Mouse (Mus musculus): Measurements from ENCODE around the gene Vav2. TPM values are rescaled to one million over a fixed set of nuclear protein-coding genes. Genes with fewer than 3 reads are reported as not detected.

Vav2 gene
- total RNA-seq, 1 experiment: 17.4 TPM

DNA sequence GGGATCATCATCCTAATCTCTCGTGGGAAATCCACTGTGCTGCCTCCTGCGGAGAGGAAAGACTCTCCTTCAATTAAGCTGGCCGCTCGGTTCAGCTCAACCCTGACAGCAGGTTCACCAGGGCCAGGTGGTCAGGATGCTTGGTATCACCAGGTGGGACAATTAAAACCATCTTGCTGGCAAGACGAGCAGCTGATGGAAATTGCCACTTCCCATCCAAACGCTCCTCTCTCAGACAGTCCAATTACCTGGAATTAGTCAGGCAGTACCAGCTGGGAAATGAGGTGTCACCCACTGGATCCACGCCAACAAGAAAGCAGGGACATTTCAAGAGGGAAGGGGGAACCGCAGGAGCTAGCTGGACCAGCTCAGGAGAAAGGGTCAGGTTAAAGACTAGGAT, 96.4 kb downstream of the Vav2 start:
- H3K4me3 ChIP-seq (ENCODE audit: insufficient read depth in 1 of 2, low read depth in 1 of 2, low read length in 2 of 2, poor library complexity in 1 of 2, severe bottlenecking in 1 of 2): no peak overlapping the region
- no peaks in the 10 kb centered on the region for H3K9me3 ChIP-seq (ENCODE audit: control insufficient read depth, insufficient read depth, low read depth, low read length)
- DNase-seq (ENCODE audit: low read depth, low spot score): no peak
- peaks cover 4 to 10% of the 10 kb centered on the region in 2 experiments; a peak in 3 of 4 replicates for H3K4me1 ChIP-seq (ENCODE audit: control insufficient read depth in 2 of 2, insufficient read depth in 2 of 2, low read length in 2 of 2, poor library complexity in 1 of 2)
- H3K27ac ChIP-seq (ENCODE audit: insufficient read depth, low read depth, low read length, poor library complexity, severe bottlenecking): no peak overlapping the region
- no peak overlapping the region for H3K9ac ChIP-seq (ENCODE audit: insufficient read depth, low read depth, low read length, poor library complexity, severe bottlenecking)
- TF ChIP-seq ZC3H11A (IDR thresholded peaks at IDR 0.05; ENCODE audit: borderline replicate concordance, low read depth, low read length) (no peak), MAFK (IDR thresholded peaks at IDR 0.05; ENCODE audit: insufficient read depth, low read depth, low read length) (no peak), HCFC1 (IDR thresholded peaks at IDR 0.05; ENCODE audit: borderline replicate concordance, insufficient read depth, low read length) (no peak)
- in situ Hi-C loops (cut with MboI; ENCODE audit: low sequenced_read_pairs in 2 of 2, unreplicated experiment in 2 of 2): no loop called here
- H3K36me3 ChIP-seq (ENCODE audit: control insufficient read depth, insufficient read depth, low read length, poor library complexity, severe bottlenecking): no peaks in the 10 kb centered on the region

GRCm38 (mm10) chr2:27329386-27330060, 97.3 kb downstream of the Vav2 start:
- no peak for DNase-seq (ENCODE audit: low read depth, low spot score)
- Histone ChIP-seq H3K4me3 (ENCODE audit: insufficient read depth in 1 of 2, low read depth in 1 of 2, low read length in 2 of 2, poor library complexity in 1 of 2, severe bottlenecking in 1 of 2) (no peak overlapping the region), H3K4me1 (ENCODE audit: control insufficient read depth in 2 of 2, insufficient read depth in 2 of 2, low read length in 2 of 2, poor library complexity in 1 of 2) (peaks cover 4 to 10% of the 10 kb centered on the region in 2 experiments; a peak in 3 of 4 replicates), H3K9me3 (ENCODE audit: control insufficient read depth, insufficient read depth, low read depth, low read length) (no peaks in the 10 kb centered on the region), H3K36me3 (ENCODE audit: control insufficient read depth, insufficient read depth, low read length, poor library complexity, severe bottlenecking) (no peaks in the 10 kb centered on the region), H3K27ac (ENCODE audit: insufficient read depth, low read depth, low read length, poor library complexity, severe bottlenecking) (no peak overlapping the region), H3K9ac (ENCODE audit: insufficient read depth, low read depth, low read length, poor library complexity, severe bottlenecking) (no peak overlapping the region)
- in situ Hi-C loops (cut with MboI; ENCODE audit: low sequenced_read_pairs in 2 of 2, unreplicated experiment in 2 of 2): no loop called here
- TF ChIP-seq ZC3H11A (IDR thresholded peaks at IDR 0.05; ENCODE audit: borderline replicate concordance, low read depth, low read length) (no peak), ZNF384 (IDR thresholded peaks at IDR 0.05; ENCODE audit: low read depth, low read length) (no peak), CHD2 (IDR thresholded peaks at IDR 0.05; ENCODE audit: low read depth, low read length) (no peak), HCFC1 (IDR thresholded peaks at IDR 0.05; ENCODE audit: borderline replicate concordance, insufficient read depth, low read length) (no peak), MAFK (IDR thresholded peaks at IDR 0.05; ENCODE audit: insufficient read depth, low read depth, low read length) (no peak)

DNA sequence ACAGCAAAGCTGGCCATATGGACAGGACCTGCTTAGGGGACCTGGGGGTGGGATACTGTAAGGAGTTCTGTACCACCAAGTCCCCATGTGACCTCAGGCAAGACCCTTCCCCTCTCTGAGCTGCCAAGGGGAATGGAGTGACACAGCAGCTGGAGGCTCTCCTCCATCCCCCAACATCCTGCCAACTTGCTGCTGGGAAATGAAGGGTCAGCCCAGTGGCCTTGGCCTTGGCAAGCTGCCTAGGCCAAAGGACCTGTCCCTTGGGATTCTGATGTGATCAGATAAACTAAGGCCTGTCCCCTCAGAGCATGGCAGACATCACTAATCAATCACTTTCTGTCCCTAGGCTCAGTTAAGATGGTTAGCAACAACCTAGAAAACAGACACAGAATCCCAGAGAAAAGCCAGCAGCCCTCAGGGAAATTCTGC, 98.2 kb downstream of the Vav2 start:
- H3K9me3 ChIP-seq (ENCODE audit: control insufficient read depth, insufficient read depth, low read depth, low read length): no peaks in the 10 kb centered on the region
- in situ Hi-C loops (cut with MboI; ENCODE audit: low sequenced_read_pairs in 2 of 2, unreplicated experiment in 2 of 2): no loop called here
- H3K4me1 ChIP-seq (ENCODE audit: control insufficient read depth in 2 of 2, insufficient read depth in 2 of 2, low read length in 2 of 2, poor library complexity in 1 of 2): peaks cover 8 to 16% of the 10 kb centered on the region in 2 experiments; a peak in 3 of 4 replicates
- H3K27ac ChIP-seq (ENCODE audit: insufficient read depth, low read depth, low read length, poor library complexity, severe bottlenecking): no peak overlapping the region
- no peak overlapping the region for H3K9ac ChIP-seq (ENCODE audit: insufficient read depth, low read depth, low read length, poor library complexity, severe bottlenecking)
- no peak overlapping the region for H3K4me3 ChIP-seq (ENCODE audit: insufficient read depth in 1 of 2, low read depth in 1 of 2, low read length in 2 of 2, poor library complexity in 1 of 2, severe bottlenecking in 1 of 2)
- no peak for DNase-seq (ENCODE audit: low read depth, low spot score)
- TF ChIP-seq ZNF384 (IDR thresholded peaks at IDR 0.05; ENCODE audit: low read depth, low read length): no peak
- no peak for TF ChIP-seq CHD2 (IDR thresholded peaks at IDR 0.05; ENCODE audit: low read depth, low read length)
- no peak for TF ChIP-seq MAFK (IDR thresholded peaks at IDR 0.05; ENCODE audit: insufficient read depth, low read depth, low read length)
- no peak for TF ChIP-seq HCFC1 (IDR thresholded peaks at IDR 0.05; ENCODE audit: borderline replicate concordance, insufficient read depth, low read length)
- TF ChIP-seq ZC3H11A (IDR thresholded peaks at IDR 0.05; ENCODE audit: borderline replicate concordance, low read depth, low read length): no peak
- no peaks in the 10 kb centered on the region for H3K36me3 ChIP-seq (ENCODE audit: control insufficient read depth, insufficient read depth, low read length, poor library complexity, severe bottlenecking)

DNA sequence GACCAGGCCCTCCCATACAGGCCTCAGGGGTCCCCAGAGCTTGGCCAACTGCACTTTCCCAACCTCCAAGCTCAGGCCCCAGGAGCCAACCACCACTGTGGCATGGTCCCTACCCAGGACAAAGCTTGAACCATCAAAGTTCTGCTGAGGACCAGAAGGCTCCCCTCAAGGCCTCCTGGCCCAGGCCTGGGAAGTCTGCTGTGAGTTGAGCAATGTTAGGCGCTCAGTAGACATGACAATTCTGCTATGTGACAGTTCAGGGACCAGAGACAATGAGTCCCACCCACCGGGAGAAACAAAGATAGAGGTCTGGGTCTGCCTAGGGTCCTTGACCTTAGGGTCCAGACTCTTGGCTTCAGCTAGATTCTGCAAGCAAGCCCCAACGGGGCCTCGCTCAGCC, 98.9 kb downstream of the Vav2 start:
- Histone ChIP-seq H3K36me3 (ENCODE audit: control insufficient read depth, insufficient read depth, low read length, poor library complexity, severe bottlenecking) (no peaks in the 10 kb centered on the region), H3K9ac (ENCODE audit: insufficient read depth, low read depth, low read length, poor library complexity, severe bottlenecking) (no peak overlapping the region), H3K4me3 (ENCODE audit: insufficient read depth in 1 of 2, low read depth in 1 of 2, low read length in 2 of 2, poor library complexity in 1 of 2, severe bottlenecking in 1 of 2) (no peak overlapping the region), H3K27ac (ENCODE audit: insufficient read depth, low read depth, low read length, poor library complexity, severe bottlenecking) (no peak overlapping the region), H3K4me1 (ENCODE audit: control insufficient read depth in 2 of 2, insufficient read depth in 2 of 2, low read length in 2 of 2, poor library complexity in 1 of 2) (peaks cover 8 to 21% of the 10 kb centered on the region in 2 experiments; a peak in 3 of 4 replicates), H3K9me3 (ENCODE audit: control insufficient read depth, insufficient read depth, low read depth, low read length) (no peaks in the 10 kb centered on the region)
- in situ Hi-C loops (cut with MboI; ENCODE audit: low sequenced_read_pairs in 2 of 2, unreplicated experiment in 2 of 2): no loop called here
- no peak for DNase-seq (ENCODE audit: low read depth, low spot score)
- TF ChIP-seq ZC3H11A (IDR thresholded peaks at IDR 0.05; ENCODE audit: borderline replicate concordance, low read depth, low read length) (no peak), ZNF384 (IDR thresholded peaks at IDR 0.05; ENCODE audit: low read depth, low read length) (no peak), CHD2 (IDR thresholded peaks at IDR 0.05; ENCODE audit: low read depth, low read length) (no peak), MAFK (IDR thresholded peaks at IDR 0.05; ENCODE audit: insufficient read depth, low read depth, low read length) (no peak), HCFC1 (IDR thresholded peaks at IDR 0.05; ENCODE audit: borderline replicate concordance, insufficient read depth, low read length) (no peak)

Data from ES-E14 (cell line).